Mouse (Mus musculus) neutrophil, adult 59 days (primary cell): ENCODE measurements around the gene Gnl1. TPM values are rescaled to one million over a fixed set of nuclear protein-coding genes. Genes with fewer than 3 reads are reported as not detected.

Experiments used
- total RNA-seq, 2 experiments: library from RNA; stranded (reverse); gene quantifications; 1 replicate in 1 of 2; 2 replicates in 1 of 2; pipeline ENCODE4 v1.2.4; 2023

Gnl1 gene
- 10 to 100 TPM; 43.5 to 46.4 TPM for total RNA-seq

GRCm38 (mm10) chr17:35979401-35980362, at the start of gene Gnl1, which contains the start of gene Prr3:
TSS of gene Gnl1 (plus strand) at chr17:35979851.
TSS of gene Prr3 (minus strand) at chr17:35980236.

GRCm38 (mm10) chr17:35969418-35970389, 9.9 kb upstream of the Gnl1 start, which contains the start of gene Abcf1:
TSS of gene Abcf1 (minus strand) at chr17:35969761.

GRCm38 (mm10) chr17:36020191-36021073, 40.8 kb downstream of the Gnl1 start, which contains the start of gene H2-T24:
TSS of gene H2-T24 (minus strand) at chr17:36020560.

GRCm38 (mm10) chr17:36032351-36032875, 52.8 kb downstream of the Gnl1 start, which contains the start of gene H2-T23:
TSS of gene H2-T23 (minus strand) at chr17:36032855.

Other genes starting within 250 kb of the Gnl1 start
- 100 to 1,000 TPM; 115 to 121 TPM for gene Ier3, start 158.2 kb upstream of the Gnl1 start, total RNA-seq
- 100 to 1,000 TPM; 181 to 198 TPM for gene Flot1, start 156.6 kb upstream of the Gnl1 start, total RNA-seq
- gene Tubb5, start 141.5 kb upstream of the Gnl1 start, total RNA-seq: 100 to 1,000 TPM; 449 to 487 TPM
- 10 to 100 TPM; 33.5 to 33.9 TPM for gene Mdc1, start 138.3 kb upstream of the Gnl1 start, total RNA-seq
- gene Nrm, start 118.5 kb upstream of the Gnl1 start, total RNA-seq: 10 to 100 TPM; 40.8 to 50.0 TPM
- 100 to 1,000 TPM; 291 to 293 TPM for gene Ppp1r18, start 114.3 kb upstream of the Gnl1 start, total RNA-seq
- 10 to 100 TPM; 63.4 to 68.3 TPM for gene Dhx16, start 100.0 kb upstream of the Gnl1 start, total RNA-seq
- gene 2310061I04Rik, start 82.4 kb upstream of the Gnl1 start, total RNA-seq: 10 to 100 TPM; 12.1 to 14.2 TPM
- 10 to 100 TPM; 13.1 to 14.4 TPM for gene Atat1, start 69.8 kb upstream of the Gnl1 start, total RNA-seq
- gene Mrps18b, start 63.5 kb upstream of the Gnl1 start, total RNA-seq: 10 to 100 TPM; 18.4 to 21.4 TPM
- 100 to 1,000 TPM; 100 to 125 TPM for gene Ppp1r10, start 63.4 kb upstream of the Gnl1 start, total RNA-seq
- gene Abcf1, start 10.1 kb upstream of the Gnl1 start, total RNA-seq: 10 to 100 TPM; 73.8 to 79.6 TPM
- gene Prr3, start 385 bp downstream of the Gnl1 start, total RNA-seq: 10 to 100 TPM; 25.9 to 32.6 TPM
- gene H2-T24, start 40.7 kb downstream of the Gnl1 start, total RNA-seq: 10 to 100 TPM; 34.9 to 43.5 TPM
- gene H2-T23, start 53.0 kb downstream of the Gnl1 start, total RNA-seq: 100 to 1,000 TPM; 154 to 159 TPM
- 10 to 100 TPM; 28.5 to 30.4 TPM for gene H2-T22, start 62.9 kb downstream of the Gnl1 start, total RNA-seq
- gene Gm6034, start 63.1 kb downstream of the Gnl1 start, total RNA-seq: under 1 TPM in 1 of 2 experiments, not detected in 1; 0.24 TPM
- gene Gm11127, start 78.5 kb downstream of the Gnl1 start, total RNA-seq: 10 to 100 TPM; 26.6 to 29.0 TPM
- under 1 TPM; 0.44 to 0.82 TPM for gene Gm19684, start 141.8 kb downstream of the Gnl1 start, total RNA-seq
- gene Gm7030, start 149.6 kb downstream of the Gnl1 start, total RNA-seq: under 1 TPM; 0.82 to 0.86 TPM
- gene Gm8909, start 188.7 kb downstream of the Gnl1 start, total RNA-seq: not detected
- gene H2-T3, start 210.4 kb downstream of the Gnl1 start, total RNA-seq: not detected